Mouse (Mus musculus) adrenal gland, adult 18-20 months (tissue): ENCODE results near the gene Mrps7. TPM values are rescaled to one million over a fixed set of nuclear protein-coding genes. Genes with fewer than 3 reads are reported as not detected.

ENCODE experiments used
- DNase-seq, 2 experiments: peaks; one replicate each; pipeline ENCODE4 v3.0.0; 2021 to 2022; ENCODE audit warnings: low spot score in 2 of 2
- total RNA-seq, 2 experiments: library from RNA; stranded (reverse); gene quantifications; 1 replicate in 1 of 2; 2 replicates in 1 of 2; pipeline ENCODE4 v1.2.3; 2021

Mrps7 gene
- total RNA-seq, 2 experiments from 2014 or later = 105 to 107 TPM

DNA sequence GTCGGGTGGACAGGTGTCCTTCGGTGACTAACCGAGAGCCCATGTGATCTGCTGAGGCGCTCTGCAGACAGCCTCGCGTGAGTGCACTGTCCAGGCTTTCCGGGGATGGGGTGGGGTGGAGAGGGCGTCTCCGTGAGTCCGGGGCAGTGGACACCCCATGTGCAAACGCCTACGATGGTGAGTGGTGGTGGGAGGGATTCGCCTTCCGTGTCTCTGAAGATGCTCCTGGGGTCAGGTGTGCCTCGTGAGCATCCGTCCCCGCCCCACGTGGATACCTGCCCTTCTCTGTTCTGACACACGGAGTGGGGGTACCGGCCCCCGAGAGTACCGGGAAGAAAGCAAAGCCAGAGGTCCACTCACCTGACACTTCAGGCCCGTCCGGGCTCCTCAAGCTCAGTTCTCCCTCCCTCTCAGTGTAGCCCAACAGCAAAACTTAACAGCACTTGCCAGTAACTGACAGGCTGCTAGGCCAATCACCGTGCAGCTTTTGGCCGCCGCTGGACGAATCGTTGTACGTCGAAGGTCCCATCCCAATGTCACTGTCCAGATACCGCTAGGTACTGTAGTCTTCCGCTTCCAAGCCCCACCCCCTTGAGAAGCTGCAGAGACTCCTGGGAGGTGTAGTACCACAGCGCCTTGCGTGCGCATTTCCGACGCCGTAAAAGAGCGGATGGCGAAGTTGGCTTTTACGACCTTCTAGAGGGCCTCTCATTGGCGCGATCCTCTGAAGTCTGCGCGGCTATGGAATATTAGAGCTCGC is 24.2 kb downstream of the Mrps7 start, which contains the start of gene Slc25a19:
Gene Slc25a19 (minus strand): TSS at position 591 of the 760 bp plus-strand sequence.
- DNase-seq = peak; percentile 95

DNA sequence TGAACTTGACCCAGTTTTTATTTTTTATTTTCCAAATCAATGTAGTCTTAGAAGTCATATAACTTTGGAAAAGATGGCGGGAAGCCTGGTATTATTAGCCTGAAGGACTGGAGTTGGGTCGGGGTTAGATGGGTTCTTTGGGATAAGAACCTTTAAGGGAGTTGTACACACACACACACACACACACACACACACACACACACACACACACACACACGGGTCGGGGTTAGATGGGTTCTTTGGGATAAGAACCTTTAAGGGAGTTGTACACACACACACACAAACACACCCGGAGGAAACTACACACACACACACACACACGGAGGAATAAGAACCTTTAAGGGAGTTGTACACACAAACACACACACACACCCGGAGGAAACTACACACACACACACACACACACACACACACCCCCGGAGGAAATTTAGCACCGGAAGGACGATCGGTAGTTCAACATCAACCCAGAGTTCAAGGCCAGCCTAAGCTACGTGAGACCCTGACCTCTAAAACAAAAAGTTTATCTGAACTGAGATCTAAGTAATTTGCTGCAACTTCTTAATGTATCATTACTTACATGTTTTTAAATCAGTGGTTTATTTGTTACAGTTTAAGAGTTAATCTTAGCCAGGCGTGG is 24.9 kb downstream of the Mrps7 start:
- no peak for DNase-seq

DNA sequence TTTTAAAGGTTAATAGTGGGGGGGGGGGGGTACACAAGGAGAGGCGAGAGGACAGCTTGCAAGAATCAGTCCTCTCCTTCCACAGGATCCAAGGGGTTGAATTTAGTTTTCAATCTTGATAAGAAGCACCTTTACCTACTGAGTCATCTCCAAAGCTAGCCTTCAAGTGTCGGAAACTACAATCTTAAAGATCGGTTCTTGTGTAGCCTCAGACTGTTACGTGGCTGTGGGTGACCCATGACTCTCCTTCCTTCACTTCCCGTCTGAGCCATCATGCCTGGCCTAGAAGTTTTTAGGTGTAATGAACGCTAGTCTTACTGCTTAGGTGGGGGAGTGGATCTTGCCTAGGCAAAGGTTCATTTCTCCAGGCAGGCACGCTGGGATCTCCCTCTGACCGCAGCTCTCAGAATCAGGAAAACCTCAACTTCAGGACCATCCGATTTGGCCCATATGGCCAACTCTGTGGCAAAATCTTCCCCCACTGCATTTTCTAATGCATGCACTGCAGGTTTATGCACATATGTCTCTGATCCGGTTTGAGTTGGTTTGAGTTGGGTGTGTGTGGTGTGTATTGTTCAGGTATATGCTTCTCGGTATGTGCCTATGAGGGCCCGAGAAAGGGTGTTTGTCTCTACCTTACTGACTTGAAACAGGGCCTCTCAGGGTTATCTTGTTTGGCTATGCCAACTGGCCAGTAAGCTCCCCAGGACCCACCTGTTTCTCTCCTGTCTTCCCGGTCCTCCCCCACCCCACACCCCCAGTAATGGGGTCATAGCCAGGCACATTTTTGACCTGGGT is 26.2 kb downstream of the Mrps7 start:
- DNase-seq = no peak

DNA sequence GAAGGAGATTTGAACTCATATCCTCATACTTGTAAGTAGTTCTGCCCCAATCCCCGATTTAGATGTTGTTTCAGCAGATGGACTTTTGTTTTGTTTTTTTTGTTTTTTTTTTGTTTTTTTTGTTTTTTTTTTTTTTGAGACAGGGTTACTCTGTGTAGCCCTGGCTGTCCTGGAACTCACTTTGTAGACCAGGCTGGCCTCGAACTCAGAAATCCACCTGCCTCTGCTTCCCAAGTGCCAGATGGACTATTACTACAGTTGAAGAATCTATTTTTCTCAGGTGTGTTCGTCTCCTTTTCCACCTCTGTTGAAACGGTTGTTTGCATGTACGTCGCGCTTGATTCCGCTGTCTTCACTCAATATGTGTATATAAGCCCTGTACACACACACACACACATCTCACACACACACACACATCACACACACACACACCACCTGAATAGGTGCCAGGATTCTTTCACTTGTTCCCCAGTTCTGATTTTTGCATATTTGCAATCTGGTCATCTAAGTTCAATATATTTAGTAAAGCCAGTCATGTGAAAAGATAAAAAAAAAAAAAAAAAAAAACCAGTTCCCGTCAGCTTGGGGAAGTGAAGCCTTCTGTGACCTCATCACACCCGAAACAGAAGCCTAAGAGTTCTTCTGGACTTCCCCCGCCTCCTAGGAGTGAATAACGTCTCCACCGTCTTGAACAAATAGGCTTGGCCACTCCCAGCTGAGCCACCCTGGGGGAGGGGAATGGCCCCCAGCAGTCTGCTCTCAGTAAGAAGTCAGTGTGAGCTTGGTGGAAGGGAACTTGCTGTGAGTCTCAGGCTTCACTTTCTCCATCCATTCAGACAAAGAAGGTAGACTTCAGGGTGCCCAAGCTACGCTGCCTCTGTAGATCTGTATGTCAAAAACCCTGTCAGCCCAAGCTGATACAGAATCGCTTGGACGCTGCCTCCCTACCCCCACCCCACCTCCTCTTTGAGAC is 27.1 kb downstream of the Mrps7 start:
- DNase-seq = no peak

DNA sequence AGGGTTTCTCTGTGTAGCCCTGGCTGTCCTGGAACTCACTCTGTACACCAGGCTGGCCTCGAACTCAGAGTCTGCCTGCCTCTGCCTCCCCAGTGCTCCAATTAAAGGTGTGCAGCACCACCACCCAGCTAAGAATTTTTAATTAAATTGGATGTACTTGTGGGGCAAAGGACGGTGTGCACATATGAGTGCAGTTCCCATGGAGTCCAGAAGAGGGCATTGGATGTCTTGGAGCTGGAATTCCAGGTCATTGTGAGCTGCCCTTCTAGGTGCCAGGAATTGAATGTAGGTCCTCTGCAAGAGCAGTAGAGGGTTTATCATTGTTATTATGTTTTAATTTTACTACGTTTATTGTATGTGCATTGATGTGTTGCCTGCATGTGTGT is 27.8 kb downstream of the Mrps7 start:
- DNase-seq = no peak

DNA sequence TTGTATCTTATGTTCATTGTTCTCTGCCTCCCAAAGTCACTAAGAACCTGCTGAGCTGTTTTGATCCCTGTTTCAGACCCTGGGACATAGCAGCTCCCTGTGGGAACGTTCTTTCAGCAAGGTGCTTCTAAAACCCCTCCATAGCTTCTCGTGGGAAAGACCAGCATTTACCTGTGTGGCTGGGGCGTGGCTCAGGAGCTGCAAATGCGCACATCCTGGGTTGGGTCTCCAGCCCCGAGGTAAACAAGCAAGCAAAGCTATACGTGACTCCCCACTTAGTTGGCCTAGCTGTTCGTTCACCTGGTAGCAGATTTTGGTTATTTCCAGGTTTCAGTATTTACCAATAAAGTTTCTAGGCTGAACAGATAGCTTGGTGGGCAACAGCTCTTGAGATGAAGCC is 28.5 kb downstream of the Mrps7 start:
- DNase-seq = no peak

DNA sequence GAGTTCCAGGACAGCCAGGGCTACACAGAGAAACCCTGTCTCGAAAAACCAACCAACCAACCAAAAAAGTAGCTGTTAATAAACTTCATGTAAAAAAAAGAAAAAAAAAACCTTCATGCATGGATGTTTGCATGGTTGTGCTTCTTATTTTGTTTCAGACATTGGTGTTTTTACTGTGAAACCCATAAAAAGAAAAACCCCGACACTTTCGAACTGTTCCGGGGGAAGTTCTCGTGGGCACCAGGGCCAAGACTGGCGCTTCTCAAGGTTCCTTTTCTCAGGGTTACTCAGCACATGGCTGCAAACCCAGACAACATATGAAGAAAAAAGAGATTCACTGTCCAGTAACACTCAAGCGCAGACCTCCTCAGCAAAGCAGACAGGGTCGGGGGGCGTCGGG is 29.1 kb downstream of the Mrps7 start:
- no peak for DNase-seq

DNA sequence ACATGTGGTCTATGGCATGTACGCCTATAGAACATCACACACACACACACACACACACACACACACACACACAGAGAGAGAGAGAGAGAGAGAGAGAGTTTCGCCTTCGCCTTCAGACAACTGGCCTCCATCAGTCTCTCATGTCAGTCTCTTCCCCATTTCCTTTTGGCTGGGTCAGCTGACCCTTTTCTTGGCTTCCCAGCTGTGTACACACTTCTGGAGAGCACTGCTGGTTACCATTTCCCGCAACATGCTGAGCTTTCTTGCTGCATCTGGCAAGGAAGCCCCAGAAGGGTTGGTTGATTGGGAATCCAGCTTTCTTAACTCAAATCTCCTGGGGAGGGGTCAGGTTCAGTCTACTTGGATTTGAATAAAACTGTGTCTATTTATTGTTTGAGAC is 30.4 kb downstream of the Mrps7 start:
- DNase-seq = no peak

DNA sequence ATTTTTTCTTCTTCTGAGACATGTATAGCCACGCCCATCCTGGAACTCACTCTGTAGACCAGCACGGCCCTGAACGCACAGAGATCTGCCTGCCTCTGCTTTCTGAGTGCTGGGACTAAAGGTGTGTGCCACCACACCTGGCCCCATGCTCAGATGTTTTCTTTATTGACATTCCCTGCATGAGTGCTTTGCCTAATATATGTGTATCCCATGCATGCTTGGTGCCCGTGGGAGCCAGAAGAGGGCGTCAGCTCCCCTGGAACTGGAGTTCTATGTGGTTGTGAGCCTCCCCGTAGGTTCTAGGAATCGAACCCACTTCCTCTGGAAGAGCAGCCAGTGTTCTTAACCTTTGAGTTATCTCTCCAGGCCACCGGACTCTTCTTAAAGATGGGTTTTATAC is 31.3 kb downstream of the Mrps7 start:
- no peak for DNase-seq

DNA sequence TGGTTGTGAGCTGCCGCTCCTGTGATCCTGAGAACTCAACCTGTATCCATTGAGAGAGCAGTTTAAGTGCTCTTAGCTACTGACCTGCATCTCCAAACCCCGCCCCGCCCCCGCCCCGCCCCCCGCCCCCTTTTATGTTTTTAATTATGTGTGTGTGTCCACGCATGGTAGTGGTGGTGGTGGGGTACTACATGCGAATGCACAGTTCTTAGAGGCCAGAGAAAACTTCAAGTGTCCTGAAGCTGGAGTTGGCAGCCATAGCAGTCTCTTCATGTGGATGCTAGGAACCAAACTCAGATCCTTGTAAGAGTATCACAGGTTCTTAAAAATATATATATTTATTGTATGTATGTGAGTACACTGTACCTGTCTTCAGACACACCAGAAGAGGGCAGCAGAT is 31.8 kb downstream of the Mrps7 start:
- DNase-seq = no peak

DNA sequence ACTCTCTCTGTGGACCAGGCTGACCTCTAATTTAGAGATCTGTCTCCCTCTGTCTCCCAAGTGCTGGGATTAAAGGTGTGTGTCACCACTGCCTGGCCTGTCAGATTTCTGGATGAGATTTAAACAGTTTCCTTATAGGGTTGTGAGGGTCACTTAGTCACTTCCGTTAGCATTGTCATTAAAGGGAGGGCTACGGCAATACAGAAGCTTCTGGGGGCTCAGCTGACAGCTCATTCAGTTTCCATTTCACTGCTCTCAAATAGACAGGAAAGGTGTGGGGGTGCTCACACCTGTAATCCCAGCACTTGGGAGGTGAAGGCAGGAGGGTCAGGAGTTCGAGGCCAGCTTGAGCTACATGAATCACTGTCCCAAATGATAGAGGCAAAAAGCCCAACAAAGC is 33.2 kb downstream of the Mrps7 start:
- DNase-seq = no peak

DNA sequence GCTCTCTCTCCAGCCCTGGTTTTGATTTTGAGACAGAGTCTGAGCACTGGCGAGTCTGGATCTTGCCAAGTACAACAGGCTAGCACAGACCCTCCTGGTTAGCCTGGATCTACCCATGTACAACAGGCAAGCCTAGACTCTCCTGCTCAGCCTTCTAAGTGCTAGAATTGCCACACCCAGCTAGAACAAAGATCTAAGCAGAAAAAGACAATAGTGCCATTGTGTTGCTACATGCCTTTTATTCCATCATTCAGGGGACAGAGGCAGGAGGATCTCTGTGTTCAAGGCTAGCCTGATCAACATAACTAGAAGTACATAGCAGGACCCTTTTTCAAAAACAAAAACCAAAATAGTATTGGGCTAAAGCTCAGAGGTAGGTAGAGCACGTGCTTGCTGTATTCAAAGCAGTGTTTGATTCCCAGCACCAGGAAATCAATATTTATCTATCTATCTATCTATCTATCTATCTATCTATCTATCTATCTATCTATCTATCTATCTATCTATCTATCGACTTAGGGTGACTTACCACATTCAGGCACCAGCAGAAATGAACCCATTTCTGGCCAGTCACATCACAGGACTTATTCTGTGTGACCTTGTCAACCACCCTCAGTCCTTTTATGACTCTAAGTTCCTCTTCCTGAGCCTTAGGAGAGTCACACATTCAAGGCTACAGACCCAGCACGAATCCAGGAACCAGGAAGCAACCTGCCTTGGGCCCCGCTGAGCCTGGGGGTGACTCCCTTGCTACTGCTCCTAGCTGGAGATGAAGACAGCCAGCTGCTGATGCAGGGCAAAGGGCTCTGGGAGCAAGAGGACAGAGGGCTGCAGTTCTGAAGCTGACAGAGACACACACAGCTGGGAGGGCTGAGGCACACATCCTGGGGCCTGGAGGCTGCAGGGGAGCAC is 35.0 kb downstream of the Mrps7 start:
- DNase-seq = no peak

DNA sequence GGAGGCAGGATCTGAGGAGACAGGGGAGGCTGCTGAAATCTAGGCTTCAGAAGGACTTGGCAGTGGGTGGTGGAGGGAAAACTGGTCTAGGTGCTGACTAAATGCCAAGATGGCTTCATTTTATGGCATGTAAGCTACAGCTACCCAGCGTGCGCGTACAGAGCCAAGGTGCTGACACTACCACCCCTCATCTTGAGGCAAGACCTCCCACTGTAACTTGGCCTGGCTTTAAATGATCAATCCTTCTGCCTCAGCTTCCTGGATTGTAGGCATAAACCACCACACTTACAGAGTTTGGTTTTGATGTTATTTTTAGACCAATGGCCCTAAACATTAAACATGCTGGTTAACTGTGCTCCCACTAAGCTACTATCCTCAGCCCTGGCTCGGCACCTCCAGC is 35.8 kb downstream of the Mrps7 start:
- no peak for DNase-seq

DNA sequence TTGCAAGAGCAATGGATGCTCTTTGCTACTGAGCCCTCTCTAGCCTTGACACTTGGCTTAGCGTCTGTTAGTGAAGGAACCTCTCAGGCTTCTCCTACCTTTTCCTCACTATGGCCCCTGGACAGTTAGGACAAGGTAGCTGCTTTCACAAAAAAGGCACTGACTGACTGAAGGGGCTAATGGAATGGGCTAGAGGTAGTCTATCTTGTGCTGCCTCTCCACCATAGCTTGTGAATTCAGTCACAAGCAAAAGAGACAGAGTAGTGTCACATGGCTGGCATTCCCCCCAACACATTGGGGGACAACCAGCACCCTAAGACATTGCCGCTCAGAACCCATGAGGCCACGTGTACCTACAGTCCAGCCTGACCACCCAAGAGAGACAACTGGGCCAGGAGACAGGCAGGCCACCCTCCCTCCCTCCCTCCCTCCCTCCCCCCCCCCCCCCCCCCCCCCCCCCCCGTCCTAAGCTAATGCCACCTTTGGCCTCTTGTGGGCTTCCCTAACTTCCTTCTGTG is 36.6 kb downstream of the Mrps7 start:
- DNase-seq = no peak

DNA sequence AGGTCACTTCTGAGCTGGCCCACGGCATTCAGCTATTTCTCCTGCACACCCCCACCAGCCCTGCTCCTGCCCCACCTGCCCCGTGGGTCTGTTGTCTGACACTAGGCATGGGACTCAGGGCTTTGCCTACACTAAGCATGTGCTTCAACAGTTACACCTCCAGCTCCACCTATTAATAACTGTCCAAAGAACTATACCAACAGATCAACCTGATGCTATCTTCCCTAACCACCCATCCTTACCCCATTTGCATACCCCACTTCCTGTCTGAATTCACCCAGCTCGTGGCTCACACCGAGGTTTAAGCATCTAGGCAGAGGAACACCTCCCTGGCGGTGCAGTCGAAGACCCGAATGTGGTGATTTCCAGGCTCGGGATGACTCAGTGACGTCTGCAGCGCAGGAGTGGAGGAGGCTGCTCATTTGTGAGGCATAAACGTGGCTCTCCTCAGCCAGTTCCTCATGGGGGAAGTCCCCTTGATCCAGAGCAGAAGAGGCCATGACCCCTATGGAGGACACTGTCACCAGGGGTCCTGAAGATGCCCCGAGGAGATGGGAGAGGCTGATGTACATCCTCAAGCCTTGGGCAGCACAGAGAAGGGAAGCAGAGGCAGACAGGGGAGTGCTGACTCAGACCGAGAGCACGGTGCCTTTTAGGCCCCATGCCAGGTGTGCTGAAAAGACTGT is 37.4 kb downstream of the Mrps7 start:
- DNase-seq = no peak

DNA sequence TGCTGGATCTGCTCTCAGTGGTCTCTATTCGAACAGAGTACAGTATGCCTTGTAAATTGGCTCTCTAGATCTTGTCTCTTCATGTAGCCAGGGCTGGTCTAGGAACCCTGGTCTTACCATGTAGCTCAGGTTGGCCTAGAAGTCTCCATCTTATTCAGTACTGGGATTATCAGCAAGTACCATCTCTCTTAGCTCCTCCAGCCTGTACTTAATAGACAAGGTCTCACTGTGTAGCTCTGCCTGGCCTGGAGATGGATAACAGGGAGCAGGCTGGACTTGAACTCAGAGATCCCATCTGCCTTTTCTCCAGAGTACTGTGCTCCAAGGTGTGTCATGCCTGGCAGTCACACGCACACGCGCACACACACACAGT is 37.9 kb downstream of the Mrps7 start:
- no peak for DNase-seq

DNA sequence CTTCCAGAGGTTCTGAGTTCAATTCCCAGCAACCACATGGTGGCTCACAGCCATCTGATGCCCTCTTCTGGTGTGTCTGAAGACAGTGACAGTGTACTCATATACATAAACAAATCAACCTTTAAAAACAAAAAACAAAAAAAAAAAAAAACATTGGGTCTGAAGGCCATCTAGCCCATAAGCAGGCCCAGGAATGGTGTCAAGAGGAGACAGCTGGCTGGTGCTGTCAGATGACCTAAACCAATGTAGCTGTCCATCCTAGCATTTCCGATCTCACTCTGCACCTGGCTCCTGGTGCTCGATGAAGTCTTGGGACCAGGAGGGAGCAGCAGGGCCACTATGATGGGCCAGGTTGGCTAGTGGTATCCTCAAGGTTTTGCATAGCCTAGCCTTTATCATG is 39.0 kb downstream of the Mrps7 start:
- DNase-seq = no peak

DNA sequence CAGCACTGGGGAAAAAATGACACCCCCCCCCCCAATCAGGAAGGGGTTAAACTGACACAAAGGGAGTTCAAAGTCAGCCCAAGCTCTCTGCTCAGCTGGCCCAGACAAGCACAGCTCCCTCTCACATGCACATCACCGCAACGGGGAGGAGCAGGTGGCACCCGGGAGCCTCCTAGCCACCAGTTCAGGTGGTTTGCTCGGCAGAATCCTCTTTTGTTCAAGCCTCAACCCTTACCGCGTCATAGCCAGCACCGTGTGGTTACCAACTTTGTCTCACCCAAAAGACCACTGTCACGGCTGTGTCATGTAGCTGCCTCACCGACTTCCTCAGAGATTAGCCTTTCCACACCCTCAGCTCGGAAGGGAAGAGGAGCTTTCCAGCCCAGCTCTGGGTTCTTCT is 39.5 kb downstream of the Mrps7 start:
- DNase-seq = no peak

DNA sequence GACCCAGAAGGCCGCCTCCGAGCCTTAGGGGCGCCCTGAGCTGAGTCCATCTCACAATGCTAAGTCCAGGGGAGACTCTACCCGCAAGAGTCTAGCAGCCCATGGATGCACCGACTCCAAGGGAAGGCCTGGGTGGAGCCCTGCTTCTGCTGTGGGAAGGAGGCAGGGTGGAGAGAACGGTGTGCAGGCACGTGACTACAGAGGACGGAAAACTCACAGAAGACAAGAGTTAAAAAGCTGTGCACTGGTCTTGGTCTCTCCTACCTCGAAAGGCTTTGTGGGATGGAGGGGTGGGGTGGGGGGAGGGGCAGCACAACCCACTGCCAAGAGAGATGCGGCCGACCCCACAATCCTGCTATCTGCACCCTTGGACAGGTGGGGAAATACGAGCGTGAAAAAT is 40.6 kb downstream of the Mrps7 start:
- DNase-seq = no peak
